Mouse (Mus musculus): ENCODE data around the gene Med18.
"Not testable (repeated sequence)": the region's sequence is repeated elsewhere in the genome, so short reads cannot be mapped to it uniquely, and the experiment has no call there.

Med18 gene

GRCm38 (mm10) chr4:132482104-132482503, 18.4 kb upstream of the Med18 start:
- not testable (repeated sequence) for DNase-seq (ENCODE audit: low spot score)

DNA sequence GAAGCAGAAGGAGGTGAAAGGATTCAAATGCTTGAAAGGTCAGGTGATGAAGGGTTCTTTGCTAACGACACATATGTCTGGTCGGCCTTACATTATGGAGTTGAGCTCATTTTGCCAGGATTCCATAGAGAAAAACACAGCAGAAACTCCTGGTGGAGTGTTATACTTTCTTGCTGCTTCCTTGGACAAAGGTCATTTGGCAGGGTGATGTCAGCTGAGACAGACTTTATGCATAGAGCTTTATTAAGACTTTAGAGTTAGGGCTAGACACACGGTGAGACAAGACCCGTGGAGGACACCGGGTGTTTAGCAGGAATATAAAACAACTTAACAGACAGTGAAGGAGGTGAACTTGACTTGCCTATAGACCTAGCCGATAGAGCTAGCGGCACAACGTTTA, 14.1 kb upstream of the Med18 start:
- DNase-seq (ENCODE audit: low spot score), result no peak

- no peak for DNase-seq (ENCODE audit: low spot score)
Measured at GRCm38 (mm10) chr4:132475895-132476878, 12.5 kb upstream of the Med18 start.

GRCm38 (mm10) chr4:132474631-132475030, 10.9 kb upstream of the Med18 start:
- peak; percentile 35 for DNase-seq (ENCODE audit: low spot score)

GRCm38 (mm10) chr4:132473411-132473810, 9.7 kb upstream of the Med18 start:
- DNase-seq (ENCODE audit: low spot score), result no peak

DNA sequence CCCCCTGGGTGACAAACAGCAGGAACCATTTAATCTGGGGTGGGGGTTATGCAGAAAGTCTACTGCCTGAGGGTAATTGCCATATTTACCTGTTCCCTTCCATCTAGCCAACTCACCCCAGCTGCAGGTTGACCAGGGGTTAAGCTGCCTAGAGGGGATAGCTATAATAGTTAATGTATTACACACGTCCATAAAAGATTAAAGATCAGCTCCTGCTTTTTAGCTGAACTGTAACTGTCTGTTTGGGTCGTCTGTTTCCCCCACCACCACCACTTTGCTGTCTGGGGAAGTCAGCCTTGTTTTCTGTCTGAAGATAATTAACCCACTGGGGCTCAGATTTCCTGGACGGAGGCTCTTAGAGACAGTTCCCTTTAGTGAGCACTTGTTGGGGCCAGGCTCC, 6.2 kb upstream of the Med18 start:
- DNase-seq (ENCODE audit: low spot score), result peak; percentile 81

DNA sequence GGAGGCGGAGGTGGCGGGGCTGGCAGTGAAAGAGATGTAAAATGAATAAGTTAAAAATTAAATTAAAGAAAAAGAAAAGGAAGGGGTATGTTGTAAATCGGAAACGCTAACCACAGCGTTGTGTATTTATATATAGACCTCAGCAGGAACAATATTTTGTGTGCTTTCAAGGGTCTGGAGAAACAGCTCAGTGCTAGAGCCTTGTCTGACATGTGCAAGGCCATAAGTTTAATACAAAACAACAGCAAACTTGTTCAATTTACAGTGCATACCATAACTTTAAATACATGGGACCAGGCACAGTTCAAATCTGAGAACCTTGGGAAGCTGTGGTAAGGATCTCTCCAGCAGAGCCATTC, 513 bp upstream of the Med18 start:
- DNase-seq (ENCODE audit: low spot score), result no peak

DNA sequence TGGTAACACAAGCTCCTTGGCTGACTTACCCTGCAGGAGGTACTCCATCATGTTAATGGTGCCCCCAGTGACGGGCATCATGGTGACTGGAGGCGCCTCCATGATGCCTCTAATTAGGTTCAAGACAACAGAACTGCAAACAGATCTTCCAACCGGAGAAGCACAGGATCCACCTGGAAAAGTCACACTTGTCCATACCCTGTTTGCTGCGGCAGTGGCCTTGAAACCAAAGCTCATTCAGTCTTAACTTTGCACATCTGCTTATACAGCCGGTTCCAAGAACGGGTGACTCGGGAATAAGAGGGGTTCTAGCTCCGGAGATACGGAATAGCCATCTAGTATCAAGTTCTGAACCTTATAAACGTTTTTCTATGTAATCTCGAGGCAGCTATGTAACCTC, 885 bp downstream of the Med18 start:
- DNase-seq (ENCODE audit: low spot score), result no peak

GRCm38 (mm10) chr4:132460225-132460624, 3.5 kb downstream of the Med18 start:
- no peak for DNase-seq (ENCODE audit: low spot score)

- no peak for DNase-seq (ENCODE audit: low spot score)
Measured at GRCm38 (mm10) chr4:132455561-132455960, 8.2 kb downstream of the Med18 start.

DNA sequence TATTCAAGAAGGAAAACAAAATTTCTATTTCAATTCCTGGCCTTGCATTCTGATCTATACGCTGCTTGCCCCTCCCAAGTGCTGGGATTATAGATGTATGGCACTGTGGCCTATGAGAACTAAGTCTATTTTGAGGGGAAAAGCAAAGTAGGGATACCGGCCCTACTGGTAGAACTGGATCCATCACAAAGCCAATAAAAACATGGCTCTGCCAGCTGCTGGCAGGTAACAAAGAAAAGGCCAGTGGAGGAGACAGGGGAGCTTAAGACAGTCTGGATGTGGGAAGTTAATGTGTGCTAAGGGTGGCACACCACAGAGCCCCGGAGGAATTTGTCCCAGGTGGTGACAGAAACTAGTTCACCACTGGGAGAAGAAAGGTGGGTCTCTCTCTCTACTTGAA, 8.6 kb downstream of the Med18 start:
- no peak for DNase-seq (ENCODE audit: low spot score)

DNA sequence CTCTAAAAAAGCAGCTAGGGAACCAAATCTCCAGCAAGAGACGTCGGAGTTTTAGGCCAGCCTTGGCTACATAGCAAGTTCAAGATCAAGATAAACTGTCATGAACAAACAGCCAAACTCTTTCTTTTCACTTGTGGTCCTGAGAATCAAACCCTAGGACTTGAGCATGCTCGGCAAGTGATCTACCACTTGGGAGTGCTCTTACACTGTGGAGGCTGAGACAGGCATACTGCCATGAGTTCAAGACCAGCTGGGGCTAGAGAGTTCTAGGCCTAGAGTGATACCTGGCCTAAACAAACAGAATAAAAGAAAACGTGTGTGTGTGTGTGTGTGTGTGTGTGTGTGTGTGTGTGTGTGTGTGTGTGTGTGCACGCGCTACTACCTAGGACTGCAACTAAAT, 9.5 kb downstream of the Med18 start:
- DNase-seq (ENCODE audit: low spot score), result no peak

DNA sequence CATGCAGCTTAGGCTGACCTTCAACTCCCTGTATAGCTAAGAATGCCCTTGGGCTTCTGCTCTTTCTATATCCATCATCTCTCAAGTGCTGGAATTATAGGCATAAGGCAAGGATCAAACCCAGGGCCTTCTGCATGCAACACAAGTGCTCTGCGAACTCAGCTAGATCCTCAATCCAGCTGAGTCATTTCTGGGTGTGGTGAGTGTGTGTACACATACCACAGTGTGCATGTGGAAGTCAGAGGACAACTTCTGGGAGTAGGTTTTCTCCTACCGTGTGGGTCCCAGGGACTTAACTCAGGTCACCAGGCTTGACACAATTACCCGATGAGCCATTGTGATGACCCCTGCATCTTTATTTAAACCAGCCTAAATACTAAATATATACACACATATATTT, 13.9 kb downstream of the Med18 start:
- DNase-seq (ENCODE audit: low spot score), result no peak

GRCm38 (mm10) chr4:132446105-132446504, 17.6 kb downstream of the Med18 start:
- DNase-seq (ENCODE audit: low spot score), result no peak

DNA sequence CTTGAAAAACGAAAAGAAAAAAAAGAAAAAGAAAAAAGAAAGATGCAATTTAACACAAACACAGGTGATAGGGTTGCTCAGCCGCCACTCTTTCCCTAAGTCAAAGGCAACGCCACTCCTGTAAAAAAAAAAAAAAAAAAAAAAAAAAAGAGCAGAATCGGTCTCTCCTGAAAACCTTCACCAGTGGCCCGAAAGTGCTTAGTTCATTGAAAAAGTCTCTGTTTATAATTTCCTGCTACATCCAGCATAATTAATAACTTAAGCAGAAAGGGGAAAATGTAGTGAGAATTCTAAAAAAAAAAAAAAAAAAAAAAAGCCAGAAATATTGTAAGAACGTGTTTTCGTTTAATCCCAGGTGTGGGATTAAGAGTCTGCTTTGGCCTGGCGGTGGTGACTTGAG, 19.2 kb downstream of the Med18 start:
- DNase-seq (ENCODE audit: low spot score), result no peak

DNA sequence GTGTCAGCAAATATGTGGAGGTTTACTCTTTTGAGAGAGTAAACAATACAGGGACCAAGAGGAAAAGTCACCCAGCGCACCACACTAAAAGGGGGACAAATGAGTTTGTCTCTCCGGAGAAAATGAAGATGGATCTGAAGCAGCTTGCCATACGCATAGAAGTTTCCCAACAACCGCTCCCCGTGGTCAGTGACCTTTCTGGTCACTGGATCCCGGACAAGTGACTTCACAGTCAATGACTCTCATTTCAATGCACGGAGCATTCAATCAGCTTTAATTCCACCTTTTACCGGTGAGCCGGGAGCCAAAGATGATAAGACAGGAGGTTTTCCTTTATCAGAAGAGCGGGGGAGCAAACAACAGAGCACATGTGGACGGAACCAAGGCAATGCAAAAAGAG, 25.9 kb downstream of the Med18 start:
- DNase-seq (ENCODE audit: low spot score), result no peak

DNA sequence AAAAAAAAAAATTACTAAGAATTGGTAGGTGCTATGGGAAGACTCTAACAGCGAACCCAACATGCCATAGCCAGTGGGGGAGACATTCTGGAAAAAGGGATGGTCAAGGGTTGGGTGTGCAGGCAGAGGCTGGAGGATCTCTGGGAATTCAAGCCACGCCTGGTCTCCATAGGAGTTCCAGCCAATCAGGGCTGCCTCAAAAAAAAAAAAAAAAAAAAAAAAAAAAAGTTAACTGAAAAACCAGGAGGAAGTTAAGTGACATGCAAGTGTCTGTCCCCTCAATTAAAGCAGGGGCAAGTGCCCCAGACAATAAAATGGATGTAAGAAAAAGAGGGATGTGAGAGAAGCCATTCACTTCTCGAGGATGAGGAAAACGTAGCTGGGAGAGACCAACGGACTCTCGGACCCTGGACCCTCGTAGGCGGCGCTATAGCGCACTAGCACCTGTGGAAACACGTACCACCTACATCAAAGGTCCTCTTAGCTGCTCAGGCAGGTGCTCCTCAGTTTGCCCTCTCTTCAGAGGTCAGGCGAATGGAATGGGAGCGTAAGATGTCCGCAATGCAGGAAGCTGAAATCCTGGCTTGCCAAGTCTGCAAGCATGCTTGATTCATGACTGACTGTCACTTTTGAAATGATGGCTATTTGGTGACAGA, 30.9 kb downstream of the Med18 start:
- peak; percentile 20 for DNase-seq (ENCODE audit: low spot score)

GRCm38 (mm10) chr4:132428022-132428542, 35.6 kb downstream of the Med18 start:
- DNase-seq (ENCODE audit: low spot score), result peak; percentile 66

DNA sequence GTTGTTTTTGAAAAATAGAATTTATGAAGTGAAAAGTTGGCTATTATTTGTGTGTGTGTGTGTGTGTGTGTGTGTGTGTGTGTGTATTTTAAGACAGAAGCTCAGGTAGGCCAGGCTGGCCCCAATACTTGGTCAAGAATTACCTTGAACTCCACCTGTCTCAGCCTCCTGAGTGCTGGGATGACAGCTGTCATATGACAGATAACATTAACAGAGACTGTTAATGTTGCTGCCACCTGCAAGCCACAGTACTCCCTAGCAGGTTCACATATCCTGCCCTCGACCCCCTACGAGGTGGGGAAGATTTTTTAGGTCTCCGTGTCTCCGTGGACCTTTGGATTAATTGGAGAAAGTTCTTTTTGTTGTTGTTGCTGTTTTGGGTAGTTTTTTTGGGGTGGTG, 36.2 kb downstream of the Med18 start:
- DNase-seq (ENCODE audit: low spot score), result no peak

- DNase-seq (ENCODE audit: low spot score), result no peak
Measured at GRCm38 (mm10) chr4:132426021-132426420, 37.7 kb downstream of the Med18 start.

DNA sequence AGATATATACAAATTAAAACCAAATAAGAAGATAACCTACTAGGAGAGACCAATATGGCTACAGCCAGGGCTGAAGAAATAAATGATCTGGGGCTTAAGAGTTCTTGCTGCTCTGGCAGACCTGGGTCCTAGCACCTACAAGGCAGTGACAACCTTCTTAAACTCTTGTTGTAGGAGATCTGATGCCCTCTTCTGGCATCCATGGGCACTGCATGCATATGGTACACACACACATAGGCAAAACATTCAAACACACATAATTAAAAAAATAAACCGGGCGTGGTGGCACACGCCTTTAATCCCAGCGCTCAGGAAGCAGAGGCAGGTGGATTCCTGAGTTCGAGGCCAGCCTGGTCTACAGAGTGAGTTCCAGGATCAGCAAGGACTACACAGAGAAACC, 39.0 kb downstream of the Med18 start:
- DNase-seq (ENCODE audit: low spot score), result no peak

GRCm38 (mm10) chr4:132421923-132422782, 41.6 kb downstream of the Med18 start, which contains the start of gene Phactr4:
TSS of gene Phactr4 (minus strand) at chr4:132422489.
- DNase-seq (ENCODE audit: low spot score), result peak; percentile 99

Data from yolk sac, embryonic 10.5 days (tissue).